Mouse (Mus musculus) thymus, adult 2 months (tissue): ENCODE measurements around the gene Dnmt3a.

Experiments used
- CTCF ChIP-seq: fragments of 200-500 bp; IDR thresholded peaks from 2 replicates; pipeline ENCODE4 v1.5.1; 2012; ENCODE audit warnings: mild to moderate bottlenecking, control low read depth, low read length, moderate library complexity, borderline replicate concordance; ENCODE audit not compliant: control insufficient read depth, poor library complexity, insufficient read depth; ENCODE audit errors: extremely low read depth
- POLR2A ChIP-seq: fragments of 200-500 bp; IDR thresholded peaks from 2 replicates; pipeline ENCODE4 v1.6.1; 2012; ENCODE audit warnings: mild to moderate bottlenecking, low read length, control low read depth, moderate library complexity; ENCODE audit not compliant: control insufficient read depth, poor library complexity, insufficient read depth; ENCODE audit errors: extremely low read depth

DNA sequence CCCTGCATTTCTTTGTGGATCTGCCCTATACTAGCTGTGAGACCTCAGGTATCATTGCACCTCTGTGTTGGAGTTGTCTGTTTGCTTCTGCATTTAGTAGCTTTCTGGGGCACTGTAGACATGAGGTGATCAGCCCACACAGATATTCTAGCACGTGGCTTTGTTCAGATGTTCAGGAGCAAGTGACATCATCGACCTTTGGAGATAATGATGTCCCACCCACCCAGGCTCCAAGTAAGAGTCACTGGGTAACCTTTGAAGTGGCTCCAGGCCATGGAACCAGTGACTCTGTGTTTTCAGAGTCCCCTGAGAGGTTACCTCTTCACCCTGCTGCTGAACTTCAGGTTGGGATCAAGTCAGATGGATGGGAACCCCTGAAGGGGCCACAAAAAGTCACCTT, 29.8 kb downstream of the Dnmt3a start:
- TF ChIP-seq CTCF (no peak), POLR2A (no peak)
